In the genomic region with DNA sequence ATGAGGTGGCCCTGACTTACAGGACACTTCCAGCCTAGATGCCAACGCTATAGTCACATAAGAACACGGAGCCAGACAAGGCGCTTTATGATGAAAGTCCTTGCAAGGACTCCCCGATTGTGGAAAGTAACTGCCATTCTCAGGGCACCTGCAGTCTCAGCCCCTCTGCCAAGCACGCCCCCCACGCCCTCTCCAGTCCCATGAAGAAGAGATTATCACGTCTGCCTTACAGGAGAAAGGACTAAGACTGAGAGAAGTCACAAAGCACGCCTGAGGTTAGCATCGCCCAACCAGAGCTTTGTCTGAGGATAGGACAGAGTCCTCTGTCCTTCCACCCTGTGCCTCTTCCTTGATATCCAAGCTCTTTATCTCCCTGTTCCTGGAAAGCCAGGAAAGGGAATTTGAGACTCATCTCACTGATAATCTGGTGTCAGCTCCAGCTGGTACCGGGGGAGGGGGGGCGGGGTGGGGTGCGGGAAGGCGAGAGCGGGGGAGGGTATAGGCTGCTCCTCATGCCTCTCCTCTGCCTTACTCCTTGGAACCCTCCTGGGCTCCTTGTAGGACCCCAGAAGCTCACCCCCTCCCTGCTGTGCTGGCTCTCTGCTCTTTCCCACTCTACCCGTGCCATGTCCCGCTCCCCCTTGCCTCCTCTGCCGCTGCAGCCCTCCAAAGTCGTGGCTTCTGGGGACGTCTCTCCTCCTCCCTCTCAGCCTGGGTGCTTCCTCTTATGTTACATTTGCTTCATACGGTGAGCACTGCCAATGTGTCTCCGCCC, we compare ENCODE assay signal across 8 mouse cellular contexts.
A peak's percentile ranks its signal among the peaks of the same experiment; 100 is the strongest.
DNase-seq lines count a peak whose midpoint lies in the region; ATAC-seq lines count a peak whose summit lies in the region.
"Had no signal": no experiment of that assay in that cellular context is flagged by ENCODE, and none has a peak within 500 bp of the region (broad histone marks: within the 10 kb centered on the region; RNA-seq: fewer than 3 reads in every experiment).

No protein-coding gene starts in this region.

- WGBS in forebrain, embryonic 15.5 days, result 2% methylated on average over 21 of the region's 21 CpGs

- peak overlapping the region; percentile 27 for H3K4me3 ChIP-seq in forebrain, embryonic 15.5 days

- peak; percentile 51 for DNase-seq in retina, postnatal 1 day
- no peak for DNase-seq in retina, embryonic 14.5 days (ENCODE audit: low spot score)
- DNase-seq in layer of hippocampus, adult 8-10 months (ENCODE audit: low spot score in 2 of 2), result no peak
- DNase-seq in left cerebral cortex, postnatal 36 days (ENCODE audit: low spot score in 2 of 2), result no peak
- no peak for DNase-seq in adrenal gland, postnatal 14 days
- DNase-seq: kidney, postnatal 4 days had no signal

- peak overlapping the region; percentile 47 for H3K4me2 ChIP-seq in forebrain, embryonic 15.5 days (replicated peaks)

- peaks cover 16% of the 10 kb centered on the region for H3K4me1 ChIP-seq in forebrain, embryonic 15.5 days

- H3K9ac ChIP-seq in forebrain, embryonic 15.5 days (replicated peaks), result peak overlapping the region; percentile 43

- H3K9me3 ChIP-seq in forebrain, embryonic 15.5 days, result no peaks in the 10 kb centered on the region

- ATAC-seq in forebrain, embryonic 15.5 days (replicated peaks), result peak; percentile 64; the same call in 1 of the 2 replicates
- peak; percentile 14; the same call in 1 of the 2 replicates for ATAC-seq in megakaryocyte, adult 5-6 weeks (ENCODE audit: poor library complexity, severe bottlenecking)

- peak overlapping the region; percentile 77 for H3K27ac ChIP-seq in forebrain, embryonic 15.5 days (replicated peaks)

- intact Hi-C loops in left cerebral cortex, postnatal 36 days (cut with DNase I), result loop anchor here (2.0 to 5.0 kb wide), 4 partner anchors 155 to 651 kb away; no protein-coding TSS in a partner anchor

- no peaks in the 10 kb centered on the region for H3K36me3 ChIP-seq in forebrain, embryonic 15.5 days

- H3K27me3 ChIP-seq in forebrain, embryonic 15.5 days, result peaks cover 15% of the 10 kb centered on the region
